Mouse (Mus musculus) gastrocnemius, adult 2 months (tissue): ENCODE data around the gene Bbs1. TPM values are rescaled to one million over a fixed set of nuclear protein-coding genes. Genes with fewer than 3 reads are reported as not detected.
"Not testable (repeated sequence)": the region's sequence is repeated elsewhere in the genome, so short reads cannot be mapped to it uniquely, and the experiment has no call there.

Experiments
- DNase-seq: peaks from one replicate; pipeline ENCODE4 v3.0.0; 2022
- H3K27ac ChIP-seq: fragments of 200-600 bp; 2 replicates; pipeline ENCODE4 v1.8.1; 2022; ENCODE audit warnings: mild to moderate bottlenecking
- H3K4me3 ChIP-seq: fragments of 200-600 bp; 2 replicates; pipeline ENCODE4 v1.8.1; 2022; ENCODE audit warnings: mild to moderate bottlenecking, moderate library complexity
- CTCF ChIP-seq: fragments of 200-600 bp; IDR thresholded peaks from 2 replicates; pipeline ENCODE4 v1.8.1; 2022; ENCODE audit warnings: antibody characterized with exemption, mild to moderate bottlenecking, moderate library complexity
- intact Hi-C: fragments of 180-260 bp; cut with DNase I; formaldehyde crosslinking; loops from one replicate; pipeline ENCODE4 v1.15.1; 2025
- long read RNA-seq, 2 experiments: library from polyadenylated mRNA; stranded (forward); transcript quantifications; one replicate each; pipeline ENCODE4 v2.0.0; 2021
- total RNA-seq, 2 experiments: library from RNA; stranded (reverse); gene quantifications; 2 replicates each; pipeline ENCODE4 v1.2.3; 2021

Bbs1 gene
- total RNA-seq, result 1 to 10 TPM; 1.5 to 2.1 TPM
- long read RNA-seq, experiment 1, partial matches to known transcripts, result 0 of 1 reads
- long read RNA-seq, experiment 1, other reads (novel, unspliced or antisense), result 1 of 1 reads
- long read RNA-seq, experiment 2, result 0 reads

DNA sequence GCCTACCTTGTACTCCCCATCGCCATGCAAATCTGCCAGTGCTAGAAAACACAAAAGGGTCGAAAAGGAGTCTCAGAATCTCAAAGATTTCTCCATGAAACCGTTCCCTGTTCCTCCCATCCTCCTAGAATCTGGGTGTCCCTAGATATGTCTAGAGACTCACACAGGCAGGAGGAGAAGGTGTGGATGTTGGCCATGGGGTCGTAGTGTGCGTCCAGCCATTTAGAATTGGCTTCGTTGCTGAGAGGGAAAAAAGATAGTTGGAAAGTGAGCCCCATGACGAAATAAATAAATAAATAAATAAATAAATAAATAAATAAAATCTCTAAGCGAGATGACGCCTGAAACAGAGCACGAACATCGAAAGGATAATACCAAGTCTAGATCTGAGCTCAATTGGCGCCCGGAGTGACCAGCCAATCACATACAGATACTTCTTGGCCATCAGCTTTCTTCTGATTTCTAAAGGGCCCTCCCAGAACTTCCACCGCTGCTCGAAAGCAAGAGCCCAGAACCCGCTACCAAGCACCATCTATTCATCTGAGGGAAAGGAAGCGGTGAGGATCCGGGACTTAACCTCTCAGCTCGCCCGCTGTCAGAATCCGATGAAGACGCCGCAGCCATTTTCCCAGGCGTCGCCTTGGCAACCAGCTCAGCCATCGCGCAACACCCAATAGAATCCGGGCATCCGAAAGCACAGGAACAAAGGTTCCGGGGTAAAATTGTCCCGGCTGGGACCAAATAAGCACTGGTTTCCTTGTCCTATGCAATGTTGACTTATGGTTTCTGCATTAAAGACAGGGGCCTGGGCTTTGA, at the start of gene Bbs1:
Gene Bbs1, minus strand, starts transcription at position 650 of the 816 bp plus-strand sequence.
- DNase-seq, result peak; percentile 85
- intact Hi-C loops, result loop anchor here (5.0 kb wide), 1 partner anchor 149 kb away; the partner anchor contains the start of gene Rbm4b

GRCm38 (mm10) chr19:4948641-4949040, 42.2 kb upstream of the Bbs1 start:
- DNase-seq, H3K4me3 ChIP-seq, H3K27ac ChIP-seq, intact Hi-C loops: not testable (repeated sequence)

More for the DNA sequence above, at the start of gene Bbs1:
- TF ChIP-seq CTCF, result no peak
- Histone ChIP-seq H3K27ac (peak within 1 kb of the TSS; percentile 80), H3K4me3 (peak within 1 kb of the TSS; percentile 73)

DNA sequence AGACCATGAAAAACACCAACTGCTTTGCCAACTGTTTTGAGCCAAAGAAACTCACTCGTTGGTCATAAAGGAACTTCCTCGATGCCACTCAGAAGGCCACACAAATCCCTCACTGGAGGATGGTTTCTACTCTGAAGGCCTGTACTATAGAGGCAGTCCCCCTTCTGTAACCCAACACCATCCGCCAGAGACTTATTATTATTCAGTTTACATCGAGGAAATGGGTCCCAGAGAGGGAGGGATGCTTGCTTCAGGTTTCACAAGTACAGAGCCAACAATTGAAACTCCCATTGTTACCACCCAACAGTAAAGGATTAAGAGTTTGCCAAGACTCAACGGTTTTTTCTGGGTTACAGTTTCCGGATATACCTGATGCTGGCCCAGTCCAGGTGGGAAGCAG, 39.1 kb upstream of the Bbs1 start:
- TF ChIP-seq CTCF, result no peak
- intact Hi-C loops, result no loop called here
- H3K4me3 ChIP-seq, result no peak overlapping the region

DNA sequence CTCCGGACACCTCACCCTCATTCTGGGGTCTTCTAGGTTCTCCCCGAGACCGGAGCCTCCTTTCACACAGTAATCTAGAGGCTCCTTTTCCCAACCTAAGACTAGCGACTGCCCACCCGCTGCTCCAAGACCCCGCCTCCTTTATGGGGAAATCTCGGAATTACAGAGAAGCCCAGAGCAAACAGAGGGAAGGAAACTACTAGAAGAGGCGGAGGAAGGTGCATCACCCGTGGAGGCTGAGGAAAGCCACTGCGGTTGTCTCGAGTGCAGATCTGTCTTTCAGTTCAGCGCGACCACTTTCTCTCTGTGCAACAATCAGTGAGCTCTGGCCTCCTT, 36.8 kb upstream of the Bbs1 start:
- no peak for TF ChIP-seq CTCF
- DNase-seq, result no peak
- Histone ChIP-seq H3K4me3 (peak overlapping the region; percentile 82), H3K27ac (peak overlapping the region; percentile 81; the same call in 1 of the 2 replicates)
- intact Hi-C loops, result no loop called here

More for the DNA sequence above, 39.1 kb upstream of the Bbs1 start:
- no peak overlapping the region for H3K27ac ChIP-seq
- no peak for DNase-seq

DNA sequence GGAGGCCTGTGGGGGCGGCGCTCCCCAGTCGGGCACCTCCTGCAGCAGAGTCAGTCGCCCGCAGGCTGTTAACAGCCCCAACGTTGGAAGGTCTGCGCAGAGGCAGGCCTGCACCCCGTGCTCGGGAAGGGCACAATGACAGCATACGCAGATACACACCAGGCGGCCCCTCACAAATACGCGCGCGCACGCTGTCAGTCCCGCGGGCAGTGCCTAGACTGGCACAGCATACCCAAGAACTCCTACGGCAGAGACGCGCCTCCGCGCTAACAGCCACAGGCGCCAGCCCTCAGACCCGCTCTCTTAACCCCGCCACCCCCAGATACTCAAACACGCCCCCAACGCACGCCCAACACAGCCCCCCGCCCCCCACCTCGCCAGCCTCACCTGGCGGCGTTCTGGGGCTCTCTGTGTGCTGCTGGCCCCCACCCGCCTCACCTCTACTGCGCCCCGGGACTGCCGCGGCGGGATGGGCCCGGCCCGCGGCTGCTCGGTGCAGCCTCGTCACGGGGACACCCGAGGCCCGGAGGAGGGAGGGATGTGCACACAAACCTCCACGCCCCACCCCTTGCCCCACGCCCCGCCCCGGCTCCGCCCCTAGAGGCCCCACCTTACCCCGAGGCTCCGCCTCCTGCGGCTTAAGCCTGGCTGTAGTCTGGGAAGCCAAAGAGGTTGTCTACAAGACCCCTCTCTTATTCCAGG, 36.3 kb upstream of the Bbs1 start, which contains the start of gene Peli3:
Gene Peli3, minus strand, starts transcription at position 577 of the 702 bp plus-strand sequence.
- peak; percentile 91 for DNase-seq
- TF ChIP-seq CTCF, result no peak
- intact Hi-C loops, result no loop called here
- Histone ChIP-seq H3K27ac (peak within 1 kb of the TSS; percentile 81), H3K4me3 (peak within 1 kb of the TSS; percentile 82)

DNA sequence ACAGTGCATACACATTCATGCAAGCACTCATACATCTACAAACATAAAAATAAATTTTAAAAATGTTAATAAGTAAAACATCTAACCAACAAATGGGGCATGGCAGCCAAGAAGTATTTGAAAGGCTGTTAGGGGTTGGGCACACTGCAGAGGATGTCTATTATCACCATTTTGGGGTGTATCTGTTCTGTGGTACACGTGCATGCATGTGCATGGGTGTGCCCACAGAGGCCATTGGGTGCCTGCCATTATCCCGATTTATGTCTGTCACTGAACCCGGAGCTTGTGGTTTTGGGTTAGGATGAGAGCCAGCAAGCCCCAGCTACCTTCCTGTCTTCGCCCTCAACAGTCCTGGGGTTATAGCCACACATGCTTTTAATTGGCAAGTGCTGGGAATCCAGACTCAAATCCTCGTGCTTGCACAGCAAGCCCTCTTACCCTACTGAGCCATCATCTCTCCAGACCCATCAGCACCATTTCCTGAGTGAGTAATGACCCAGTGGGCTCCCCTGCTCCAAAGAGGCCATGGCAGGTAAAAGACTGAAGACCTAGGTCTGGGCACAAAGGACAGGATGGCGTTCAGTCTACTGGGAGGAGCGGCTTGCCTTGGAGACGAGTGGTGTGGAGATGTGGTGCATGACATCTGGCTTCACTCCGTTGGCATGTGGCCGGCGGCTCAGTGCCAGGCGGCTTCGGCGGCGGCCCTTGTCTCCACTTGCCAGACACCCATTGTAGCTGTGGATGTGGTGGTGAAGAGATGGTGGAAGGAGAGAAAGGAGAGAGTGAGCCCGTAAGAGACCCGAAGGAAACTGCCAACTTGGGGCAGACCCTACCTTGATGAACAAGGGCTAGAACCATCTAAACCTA, 31.2 kb upstream of the Bbs1 start:
- no peak for DNase-seq
- H3K4me3 ChIP-seq, result no peak overlapping the region
- intact Hi-C loops, result no loop called here
- TF ChIP-seq CTCF, result no peak
- no peak overlapping the region for H3K27ac ChIP-seq

DNA sequence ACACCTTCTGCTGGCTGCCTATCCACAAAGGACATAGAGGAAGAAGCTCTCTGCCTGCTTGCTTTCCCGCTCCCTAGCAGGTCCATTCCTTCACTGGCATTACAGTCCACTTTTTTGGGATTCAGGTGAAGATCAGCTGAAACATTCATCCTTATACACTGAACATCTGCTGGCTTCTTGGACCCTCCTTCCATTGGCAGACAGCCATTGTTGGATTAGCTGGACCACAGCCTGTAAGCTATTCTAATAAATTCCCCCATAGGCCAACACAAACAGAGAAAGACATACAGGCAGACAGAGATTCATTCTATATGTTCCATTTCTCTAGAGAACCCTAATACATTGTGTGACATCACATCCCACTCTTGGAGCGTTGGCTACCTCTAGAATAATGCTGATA, 30.5 kb upstream of the Bbs1 start:
- Histone ChIP-seq H3K27ac (no peak overlapping the region), H3K4me3 (no peak overlapping the region)
- no peak for DNase-seq
- intact Hi-C loops, result no loop called here
- no peak for TF ChIP-seq CTCF

GRCm38 (mm10) chr19:4928781-4929180, 22.4 kb upstream of the Bbs1 start:
- peak; percentile 81 for DNase-seq

DNA sequence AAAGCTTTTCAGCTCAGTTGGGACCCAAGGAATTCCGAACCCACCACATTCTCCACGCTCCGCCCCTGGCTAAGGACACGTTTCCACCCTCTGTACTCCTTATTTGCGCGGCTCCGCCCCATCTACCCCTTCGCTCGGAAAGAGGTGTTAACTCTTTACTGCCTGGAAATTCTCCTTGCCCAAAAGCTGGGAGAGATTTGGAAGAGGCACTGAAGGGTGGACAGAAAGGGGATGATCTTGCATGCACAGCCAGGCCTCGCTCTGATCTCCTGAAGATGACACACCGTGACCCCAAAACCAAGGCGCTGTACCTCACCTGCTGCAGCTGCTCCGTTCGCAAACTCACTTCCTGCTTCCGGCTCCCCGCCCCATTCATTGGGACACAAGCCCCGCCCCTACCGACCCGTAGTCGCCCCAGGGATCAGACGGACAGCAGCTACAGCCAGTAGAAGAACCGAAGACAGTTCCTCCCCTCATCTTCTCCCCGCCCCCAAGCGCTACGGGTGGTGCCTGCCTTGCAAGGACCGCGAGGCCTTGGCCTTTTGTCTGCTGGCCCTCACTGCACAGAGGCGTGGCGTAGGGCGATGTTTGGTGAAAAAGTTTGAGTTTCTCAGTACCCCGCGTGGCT, 21.6 kb upstream of the Bbs1 start, which contains the start of gene Dpp3:
Gene Dpp3, minus strand, starts transcription at position 384 of the 628 bp plus-strand sequence.
- intact Hi-C loops, result no loop called here
- TF ChIP-seq CTCF, result no peak
- Histone ChIP-seq H3K4me3 (peak within 1 kb of the TSS; percentile 82), H3K27ac (peak within 1 kb of the TSS; percentile 92)
- DNase-seq, result peak; percentile 99

More at GRCm38 (mm10) chr19:4928781-4929180, 22.4 kb upstream of the Bbs1 start:
- no peak for TF ChIP-seq CTCF
- intact Hi-C loops, result no loop called here
- Histone ChIP-seq H3K27ac (peak overlapping the region; percentile 92), H3K4me3 (peak overlapping the region; percentile 82)

DNA sequence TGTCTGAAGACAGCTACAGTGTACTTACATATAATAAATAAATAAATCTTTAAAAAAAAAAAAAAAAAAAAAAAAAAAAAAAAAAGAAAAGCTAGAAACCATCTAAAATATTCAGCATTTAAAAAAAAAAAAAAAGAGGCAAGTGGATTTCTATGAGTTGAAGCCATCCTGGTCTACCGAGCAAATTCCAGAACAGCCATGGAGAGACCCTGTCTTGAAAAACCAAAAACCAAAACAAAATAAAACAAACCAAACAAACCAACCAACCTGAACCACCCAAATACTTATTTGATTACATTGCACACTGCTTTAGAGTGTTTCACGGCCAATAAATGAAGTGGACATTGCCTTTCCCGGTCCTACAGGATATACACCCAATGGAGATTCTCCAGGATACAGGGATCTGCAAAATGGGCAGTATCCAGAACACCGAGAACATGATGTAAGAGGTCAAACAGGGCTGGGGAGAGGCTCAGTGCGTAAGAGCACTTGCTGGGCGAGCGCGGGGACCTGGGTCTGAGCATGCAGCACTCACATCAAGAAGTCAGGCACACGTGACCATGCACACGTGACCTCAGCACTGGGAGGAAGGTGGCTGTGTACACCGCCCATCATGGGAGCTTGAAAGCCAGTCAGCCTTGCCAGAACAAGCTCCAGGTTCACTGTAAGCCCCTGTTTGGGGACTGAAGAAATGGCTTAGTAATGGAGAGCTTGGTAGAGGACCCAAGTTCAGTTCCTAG, 18.9 kb upstream of the Bbs1 start:
- intact Hi-C loops, result no loop called here
- DNase-seq, result no peak
- TF ChIP-seq CTCF, result no peak
- no peak overlapping the region for H3K27ac ChIP-seq
- H3K4me3 ChIP-seq, result no peak overlapping the region

GRCm38 (mm10) chr19:4919652-4920051, 13.2 kb upstream of the Bbs1 start:
- TF ChIP-seq CTCF, result no peak
- intact Hi-C loops, result no loop called here
- Histone ChIP-seq H3K4me3 (no peak overlapping the region), H3K27ac (no peak overlapping the region)
- no peak for DNase-seq
